Comparison of ENCODE assay signal across 18 mouse cellular contexts in genomic region chr4:123643561-123643960, GRCm38 (mm10). TPM values are rescaled to one million over a fixed set of nuclear protein-coding genes. Genes with fewer than 3 reads are reported as not detected.
A peak's percentile ranks its signal among the peaks of the same experiment; 100 is the strongest.
DNase-seq lines count a peak whose midpoint lies in the region; ATAC-seq and TF ChIP-seq lines count a peak whose summit lies in the region.
"Had no signal": no experiment of that assay in that cellular context is flagged by ENCODE, and none has a peak within 500 bp of the region (broad histone marks: within the 10 kb centered on the region; RNA-seq: fewer than 3 reads in every experiment).

No protein-coding gene starts in this region.

- no peak for DNase-seq in hindbrain, embryonic 14.5 days (ENCODE audit: low spot score)
- no peak for DNase-seq in embryonic facial prominence, embryonic 14.5 days (ENCODE audit: low spot score)
- peak; percentile 31 for DNase-seq in stomach, postnatal 0 days (ENCODE audit: low spot score)
- no peak for DNase-seq in retina, embryonic 14.5 days (ENCODE audit: low spot score)
- DNase-seq: gastrocnemius, adult 2 months; heart, postnatal 4 days; layer of hippocampus, postnatal 36 days; left cerebral cortex, postnatal 4 days; liver, embryonic 13.5 days; thymus, postnatal 14 days had no signal

- H3K27ac ChIP-seq in hindbrain, embryonic 14.5 days = peak overlapping the region; percentile 60; the same call in 1 of the 2 replicates
- no peak overlapping the region for H3K27ac ChIP-seq in hindbrain, embryonic 13.5 days
- H3K27ac ChIP-seq in midbrain, embryonic 13.5 days = 0 out of 2 replicates have a peak overlapping the region, but pooled peaks have one; percentile 19
- H3K27ac ChIP-seq in midbrain, embryonic 15.5 days = no peak overlapping the region
- peak overlapping the region; percentile 21 for H3K27ac ChIP-seq in embryonic facial prominence, embryonic 14.5 days (replicated peaks; ENCODE audit: low read depth, low read length)
- peak overlapping the region; percentile 69 for H3K27ac ChIP-seq in stomach, postnatal 0 days (replicated peaks)
- H3K27ac ChIP-seq: embryonic facial prominence, embryonic 12.5 days; forebrain, embryonic 10.5 days; gastrocnemius, adult 2 months; intestine, embryonic 15.5 days; liver, embryonic 13.5 days; macrophage; midbrain, embryonic 12.5 days had no signal

- no peak overlapping the region for H3K4me2 ChIP-seq in hindbrain, embryonic 14.5 days (replicated peaks)
- no peak overlapping the region for H3K4me2 ChIP-seq in hindbrain, embryonic 13.5 days
- no peak overlapping the region for H3K4me2 ChIP-seq in midbrain, embryonic 13.5 days (replicated peaks)
- H3K4me2 ChIP-seq in midbrain, embryonic 15.5 days = no peak overlapping the region
- no peak overlapping the region for H3K4me2 ChIP-seq in embryonic facial prominence, embryonic 14.5 days (ENCODE audit: low read depth, low read length)
- no peak overlapping the region for H3K4me2 ChIP-seq in stomach, postnatal 0 days (replicated peaks; ENCODE audit: low read depth)
- H3K4me2 ChIP-seq: embryonic facial prominence, embryonic 12.5 days; intestine, embryonic 15.5 days; liver, embryonic 13.5 days; midbrain, embryonic 12.5 days had no signal

- WGBS in hindbrain, embryonic 14.5 days = 78% methylated on average over 6 of the region's 6 CpGs
- 85% methylated on average over 6 of the region's 6 CpGs for WGBS in hindbrain, embryonic 13.5 days
- WGBS in midbrain, embryonic 13.5 days = 88% methylated on average over 6 of the region's 6 CpGs
- 84% methylated on average over 6 of the region's 6 CpGs for WGBS in midbrain, embryonic 15.5 days
- WGBS in embryonic facial prominence, embryonic 14.5 days = 75% methylated on average over 6 of the region's 6 CpGs
- 55% methylated on average over 6 of the region's 6 CpGs for WGBS in stomach, postnatal 0 days

- H3K4me3 ChIP-seq in hindbrain, embryonic 14.5 days (replicated peaks; ENCODE audit: low read length) = no peak overlapping the region
- no peak overlapping the region for H3K4me3 ChIP-seq in hindbrain, embryonic 13.5 days
- H3K4me3 ChIP-seq in midbrain, embryonic 13.5 days (replicated peaks) = no peak overlapping the region
- no peak overlapping the region for H3K4me3 ChIP-seq in midbrain, embryonic 15.5 days
- H3K4me3 ChIP-seq in embryonic facial prominence, embryonic 14.5 days (ENCODE audit: low read depth, low read length) = no peak overlapping the region
- H3K4me3 ChIP-seq in stomach, postnatal 0 days (ENCODE audit: low read depth, low read length) = no peak overlapping the region
- H3K4me3 ChIP-seq: embryonic facial prominence, embryonic 12.5 days; forebrain, embryonic 10.5 days; gastrocnemius, adult 2 months; intestine, embryonic 15.5 days; liver, embryonic 13.5 days; midbrain, embryonic 12.5 days had no signal

- peaks cover 14% of the 10 kb centered on the region; the same call in 1 of the 2 replicates for H3K36me3 ChIP-seq in hindbrain, embryonic 14.5 days (replicated peaks; ENCODE audit: control insufficient read depth, insufficient read depth)
- H3K36me3 ChIP-seq in hindbrain, embryonic 13.5 days = no peaks in the 10 kb centered on the region; the same call in 1 of the 2 replicates
- no peaks in the 10 kb centered on the region for H3K36me3 ChIP-seq in midbrain, embryonic 13.5 days
- H3K36me3 ChIP-seq in midbrain, embryonic 15.5 days (replicated peaks) = no peaks in the 10 kb centered on the region
- no peaks in the 10 kb centered on the region for H3K36me3 ChIP-seq in embryonic facial prominence, embryonic 14.5 days (ENCODE audit: control insufficient read depth, insufficient read depth, low read length)
- H3K36me3 ChIP-seq in stomach, postnatal 0 days (ENCODE audit: control insufficient read depth, insufficient read depth, low read length) = no peaks in the 10 kb centered on the region
- H3K36me3 ChIP-seq: embryonic facial prominence, embryonic 12.5 days; intestine, embryonic 15.5 days; liver, embryonic 13.5 days had no signal

- no peak for TF ChIP-seq EP300 in stomach, postnatal 0 days (optimal IDR thresholded peaks at IDR 0.05)

- TF ChIP-seq CTCF in stomach, postnatal 0 days (IDR thresholded peaks at IDR 0.05; ENCODE audit: low read depth) = no peak

- peaks cover 5% of the 10 kb centered on the region; the same call in 1 of the 2 replicates for H3K4me1 ChIP-seq in hindbrain, embryonic 14.5 days (replicated peaks; ENCODE audit: control insufficient read depth, insufficient read depth, low read length)
- peaks cover 15% of the 10 kb centered on the region for H3K4me1 ChIP-seq in hindbrain, embryonic 13.5 days (replicated peaks)
- H3K4me1 ChIP-seq in midbrain, embryonic 13.5 days (replicated peaks) = peaks cover 11% of the 10 kb centered on the region
- H3K4me1 ChIP-seq in midbrain, embryonic 15.5 days = peaks cover 10% of the 10 kb centered on the region; the same call in 1 of the 2 replicates
- H3K4me1 ChIP-seq in embryonic facial prominence, embryonic 14.5 days (ENCODE audit: control insufficient read depth, insufficient read depth, low read length) = peaks cover 6% of the 10 kb centered on the region
- no peaks in the 10 kb centered on the region for H3K4me1 ChIP-seq in stomach, postnatal 0 days (replicated peaks; ENCODE audit: control insufficient read depth, insufficient read depth)
- H3K4me1 ChIP-seq: forebrain, embryonic 10.5 days; midbrain, embryonic 12.5 days had no signal

- H3K27me3 ChIP-seq in hindbrain, embryonic 14.5 days (ENCODE audit: control insufficient read depth, insufficient read depth, low read length) = no peaks in the 10 kb centered on the region
- H3K27me3 ChIP-seq in hindbrain, embryonic 13.5 days = no peaks in the 10 kb centered on the region
- H3K27me3 ChIP-seq in midbrain, embryonic 13.5 days = no peaks in the 10 kb centered on the region
- H3K27me3 ChIP-seq in midbrain, embryonic 15.5 days (replicated peaks) = no peaks in the 10 kb centered on the region
- H3K27me3 ChIP-seq in embryonic facial prominence, embryonic 14.5 days (replicated peaks; ENCODE audit: control insufficient read depth, insufficient read depth, low read length) = no peaks in the 10 kb centered on the region
- no peaks in the 10 kb centered on the region for H3K27me3 ChIP-seq in stomach, postnatal 0 days (ENCODE audit: control insufficient read depth, insufficient read depth, low read length)
- H3K27me3 ChIP-seq: embryonic facial prominence, embryonic 12.5 days; intestine, embryonic 15.5 days; liver, embryonic 13.5 days; midbrain, embryonic 12.5 days had no signal

- H3K9me3 ChIP-seq in hindbrain, embryonic 14.5 days (ENCODE audit: control insufficient read depth, low read length) = no peaks in the 10 kb centered on the region
- no peaks in the 10 kb centered on the region for H3K9me3 ChIP-seq in hindbrain, embryonic 13.5 days
- no peaks in the 10 kb centered on the region for H3K9me3 ChIP-seq in midbrain, embryonic 13.5 days
- H3K9me3 ChIP-seq in midbrain, embryonic 15.5 days = no peaks in the 10 kb centered on the region
- no peaks in the 10 kb centered on the region for H3K9me3 ChIP-seq in embryonic facial prominence, embryonic 14.5 days (ENCODE audit: control insufficient read depth, low read length)
- H3K9me3 ChIP-seq in stomach, postnatal 0 days (ENCODE audit: control insufficient read depth, low read length) = no peaks in the 10 kb centered on the region
- H3K9me3 ChIP-seq: embryonic facial prominence, embryonic 12.5 days; forebrain, embryonic 10.5 days; intestine, embryonic 15.5 days; liver, embryonic 13.5 days; midbrain, embryonic 12.5 days had no signal

- no peak for ATAC-seq in hindbrain, embryonic 14.5 days (ENCODE audit: low FRiP score)
- no peak for ATAC-seq in hindbrain, embryonic 13.5 days (ENCODE audit: low FRiP score)
- ATAC-seq in midbrain, embryonic 13.5 days = no peak
- no peak for ATAC-seq in midbrain, embryonic 15.5 days (replicated peaks)
- ATAC-seq in embryonic facial prominence, embryonic 14.5 days (ENCODE audit: low read depth) = no peak
- peak; percentile 47; the same call in 1 of the 2 replicates for ATAC-seq in stomach, postnatal 0 days (ENCODE audit: low FRiP score, low TSS enrichment)

- no peak overlapping the region for H3K9ac ChIP-seq in hindbrain, embryonic 14.5 days
- H3K9ac ChIP-seq in hindbrain, embryonic 13.5 days = no peak overlapping the region
- H3K9ac ChIP-seq in midbrain, embryonic 13.5 days (replicated peaks) = no peak overlapping the region
- H3K9ac ChIP-seq in midbrain, embryonic 15.5 days = no peak overlapping the region
- no peak overlapping the region for H3K9ac ChIP-seq in embryonic facial prominence, embryonic 14.5 days (ENCODE audit: low read depth, low read length)
- H3K9ac ChIP-seq in stomach, postnatal 0 days (ENCODE audit: low read length) = no peak overlapping the region
- H3K9ac ChIP-seq: embryonic facial prominence, embryonic 12.5 days; intestine, embryonic 15.5 days; liver, embryonic 13.5 days; midbrain, embryonic 12.5 days had no signal

RNA-seq across cellular contexts. Expression of gene Macf1, which starts 40.6 kb away (rescaled TPM):
- polyA plus RNA-seq in hindbrain, embryonic 14.5 days (2014; fragmentation: Nextera tagmentation; extraction: Ambion mirVana) = 111 and 120 TPM in 2 replicates
- 67.3 and 69.5 TPM in 2 replicates for polyA plus RNA-seq in hindbrain, embryonic 13.5 days (2015; fragmentation: Nextera tagmentation; extraction: Ambion mirVana)
- 74.9 and 75.4 TPM in 2 replicates for polyA plus RNA-seq in midbrain, embryonic 13.5 days (2015; fragmentation: Nextera tagmentation; extraction: Ambion mirVana)
- polyA plus RNA-seq in midbrain, embryonic 15.5 days (2015; fragmentation: Nextera tagmentation; extraction: Ambion mirVana) = 76.4 and 82.6 TPM in 2 replicates
- 70.5 and 80.5 TPM in 2 replicates for polyA plus RNA-seq in embryonic facial prominence, embryonic 14.5 days (2014; fragmentation: Nextera tagmentation; extraction: Ambion mirVana)
- 26.6 and 28.9 TPM in 2 replicates for polyA plus RNA-seq in stomach, postnatal 0 days (2015; fragmentation: Nextera tagmentation; extraction: Ambion mirVana)

Comparison
In these comparisons a context has a peak if more than half of its experiments do, and no peak if none do; other contexts are left out.
1. H3K27ac ChIP-seq: peak in hindbrain, embryonic 14.5 days (single experiment), midbrain, embryonic 13.5 days (single experiment), embryonic facial prominence, embryonic 14.5 days (single experiment) and stomach, postnatal 0 days (single experiment); none in hindbrain, embryonic 13.5 days (single experiment) and midbrain, embryonic 15.5 days (single experiment).